Mouse (Mus musculus): ENCODE data around the gene Depdc7. TPM values are rescaled to one million over a fixed set of nuclear protein-coding genes. Genes with fewer than 3 reads are reported as not detected.

Depdc7 gene
- 8.6 and 9.1 TPM in 2 replicates for polyA plus RNA-seq (2015; fragmentation: Nextera tagmentation; extraction: Ambion mirVana)

DNA sequence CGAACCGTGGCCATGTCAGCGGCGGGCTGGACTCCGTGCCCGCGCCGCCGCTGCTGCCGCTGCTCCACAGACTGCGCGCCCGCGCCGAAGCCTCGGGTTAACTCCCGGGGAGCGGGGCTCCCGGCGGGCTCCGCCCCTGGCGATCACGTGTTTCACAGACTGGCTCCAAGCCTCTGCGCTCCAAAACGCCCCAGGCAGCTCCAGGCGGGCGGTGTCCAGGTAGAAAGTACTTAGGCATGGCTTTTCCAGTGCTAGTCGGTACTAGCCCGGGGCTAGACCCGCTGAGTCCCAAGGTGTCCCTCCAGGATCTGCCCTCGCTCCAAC lies at the start of gene Depdc7:
Gene Depdc7, minus strand, starts transcription at position 138 of the 324 bp plus-strand sequence.
- H3K27me3 ChIP-seq, result 0 out of 2 replicates have a peak, but pooled peaks cover 2% of the 10 kb centered on the region
- H3K4me3 ChIP-seq, result peak within 1 kb of the TSS; percentile 73
- H3K4me1 ChIP-seq, result peaks cover 7% of the 10 kb centered on the region; the same call in 1 of the 2 replicates
- H3K36me3 ChIP-seq, result no peaks in the 10 kb centered on the region
- H3K27ac ChIP-seq, result peak within 1 kb of the TSS; percentile 49; the same call in 1 of the 2 replicates
- ATAC-seq (ENCODE audit: borderline replicate concordance, extremely low read depth, low FRiP score, low TSS enrichment), result peak; percentile 93
- H3K9me3 ChIP-seq, result no peaks in the 10 kb centered on the region
- H3K9ac ChIP-seq, result peak within 1 kb of the TSS; percentile 67
- H3K4me2 ChIP-seq, result peak within 1 kb of the TSS; percentile 93
- under 1% methylated on average over 31 of the region's 31 CpGs for WGBS

DNA sequence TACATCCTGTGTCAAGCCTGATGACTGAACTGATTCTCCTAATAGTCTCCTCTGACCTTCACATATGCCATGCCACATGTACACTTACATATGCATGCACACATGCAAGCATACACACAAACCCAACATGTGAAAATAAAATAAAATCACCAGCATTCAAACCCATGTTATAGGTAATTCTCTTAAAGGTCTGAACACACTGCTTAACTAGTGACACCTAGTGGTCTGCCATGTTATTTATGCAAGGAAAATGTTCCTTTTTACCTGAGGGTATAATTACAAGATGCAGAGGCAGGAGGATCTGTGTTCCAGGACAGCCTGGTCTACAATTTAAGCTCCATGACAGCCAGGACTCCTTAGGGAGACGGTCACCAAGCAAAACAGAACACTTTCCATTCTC lies 32.1 kb upstream of the Depdc7 start:
- H3K36me3 ChIP-seq, result peaks cover 56% of the 10 kb centered on the region

DNA sequence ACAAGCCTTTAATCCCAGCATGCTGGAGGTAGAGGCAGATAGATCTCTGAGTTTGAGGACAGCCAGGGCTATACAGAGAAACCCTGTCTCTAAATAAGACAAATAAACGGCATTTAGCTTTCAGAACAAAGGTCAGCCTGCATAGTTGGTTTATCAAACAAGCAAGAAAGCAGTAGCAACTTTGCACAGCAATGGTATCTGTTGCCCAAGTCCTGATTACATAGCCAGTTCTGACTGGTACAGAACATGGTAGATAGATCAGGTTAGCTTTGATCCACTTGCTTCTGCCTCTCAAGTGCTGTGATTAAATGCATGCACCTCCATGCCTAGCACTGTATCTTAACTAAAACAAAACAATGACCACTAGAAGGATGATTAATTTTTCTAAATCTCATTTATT lies 26.0 kb upstream of the Depdc7 start:
- H3K27me3 ChIP-seq, result no peaks in the 10 kb centered on the region
- H3K4me1 ChIP-seq, result no peaks in the 10 kb centered on the region
- peaks cover 38% of the 10 kb centered on the region for H3K36me3 ChIP-seq
- no peak overlapping the region for H3K9ac ChIP-seq
- H3K4me2 ChIP-seq, result no peak overlapping the region
- H3K9me3 ChIP-seq, result no peaks in the 10 kb centered on the region
- 88% methylated on average over 1 of the region's 1 CpGs for WGBS
- no peak overlapping the region for H3K4me3 ChIP-seq
- ATAC-seq (ENCODE audit: borderline replicate concordance, extremely low read depth, low FRiP score, low TSS enrichment), result no peak
- H3K27ac ChIP-seq, result no peak overlapping the region

More for the DNA sequence above, 32.1 kb upstream of the Depdc7 start:
- Histone ChIP-seq H3K9ac (no peak overlapping the region), H3K4me3 (no peak overlapping the region), H3K4me2 (no peak overlapping the region), H3K27me3 (no peaks in the 10 kb centered on the region), H3K4me1 (no peaks in the 10 kb centered on the region), H3K9me3 (no peaks in the 10 kb centered on the region), H3K27ac (no peak overlapping the region)
- 91% methylated on average over 1 of the region's 1 CpGs for WGBS
- ATAC-seq (ENCODE audit: borderline replicate concordance, extremely low read depth, low FRiP score, low TSS enrichment), result no peak

DNA sequence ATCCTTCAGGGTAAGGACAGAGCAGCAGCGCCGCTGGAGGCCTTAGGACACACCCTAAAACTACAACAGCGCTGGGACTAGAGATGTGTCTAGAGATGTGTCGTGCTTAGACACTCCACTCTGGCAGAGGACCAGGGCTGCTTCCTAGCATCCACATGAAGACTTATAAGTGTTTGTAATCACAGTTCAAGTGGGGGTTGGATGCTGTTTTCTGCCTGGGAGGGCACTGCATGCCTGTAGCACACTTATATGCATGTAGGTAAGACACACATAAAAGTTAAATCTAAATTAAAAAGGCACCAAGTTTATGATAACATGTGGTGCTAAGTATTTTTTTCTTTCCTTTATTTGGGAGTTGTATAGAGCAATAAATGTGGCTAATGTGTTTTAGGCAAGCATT lies 21.3 kb upstream of the Depdc7 start:
- Histone ChIP-seq H3K4me2 (no peak overlapping the region), H3K36me3 (peaks cover 21% of the 10 kb centered on the region), H3K27me3 (no peaks in the 10 kb centered on the region), H3K9me3 (no peaks in the 10 kb centered on the region), H3K9ac (no peak overlapping the region), H3K27ac (no peak overlapping the region), H3K4me1 (no peaks in the 10 kb centered on the region), H3K4me3 (no peak overlapping the region)
- 80% methylated on average over 4 of the region's 4 CpGs for WGBS
- no peak for ATAC-seq (ENCODE audit: borderline replicate concordance, extremely low read depth, low FRiP score, low TSS enrichment)

DNA sequence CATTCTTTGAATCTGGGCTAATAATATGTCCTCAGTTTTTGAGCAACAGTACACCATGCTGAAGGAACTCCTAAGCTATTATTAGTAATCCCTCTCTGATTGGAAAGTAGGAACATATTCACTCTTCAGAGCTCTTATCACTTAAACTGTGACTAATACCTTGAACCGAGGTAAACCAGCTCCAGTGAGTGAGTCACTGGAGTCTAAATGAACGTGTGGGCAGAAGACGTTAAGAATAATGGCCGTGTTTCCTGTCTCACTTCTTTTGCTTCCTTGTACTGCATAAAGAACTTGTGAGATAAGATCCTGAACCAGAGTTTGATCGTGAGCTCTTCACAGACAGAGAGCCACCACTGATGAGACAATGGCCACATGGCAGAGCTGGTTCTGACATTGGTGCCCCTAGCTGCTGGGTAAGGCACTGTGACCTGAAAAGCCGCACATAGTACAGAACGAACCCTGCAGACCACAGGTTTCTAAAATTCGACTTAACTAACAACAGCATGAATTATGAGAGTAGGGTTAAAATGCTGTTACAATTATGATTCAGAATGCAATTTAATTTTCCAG lies 20.5 kb upstream of the Depdc7 start:
- Histone ChIP-seq H3K4me1 (no peaks in the 10 kb centered on the region), H3K36me3 (peaks cover 18% of the 10 kb centered on the region), H3K9me3 (no peaks in the 10 kb centered on the region), H3K4me2 (no peak overlapping the region), H3K27ac (no peak overlapping the region), H3K9ac (no peak overlapping the region), H3K27me3 (no peaks in the 10 kb centered on the region), H3K4me3 (no peak overlapping the region)
- 67% methylated on average over 8 of the region's 8 CpGs for WGBS
- no peak for ATAC-seq (ENCODE audit: borderline replicate concordance, extremely low read depth, low FRiP score, low TSS enrichment)

DNA sequence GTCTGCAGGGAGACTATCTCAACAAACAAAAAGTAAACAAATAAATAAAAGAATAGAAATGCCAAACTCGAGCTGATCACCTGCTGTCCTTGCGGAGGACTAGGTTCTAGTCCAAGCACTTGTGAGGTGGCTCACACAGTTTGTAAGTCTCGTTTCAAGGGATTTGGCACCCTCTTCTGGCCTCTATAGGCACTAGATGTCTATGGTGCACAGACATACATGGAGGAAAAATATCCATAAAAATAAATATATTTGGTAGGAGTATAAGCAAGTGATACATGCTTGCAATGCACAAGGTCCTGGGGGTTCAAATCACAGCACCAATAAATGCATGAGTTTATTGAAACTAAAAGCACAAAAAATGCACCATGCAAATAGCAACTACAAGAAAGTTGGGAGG lies 7.9 kb upstream of the Depdc7 start:
- no peaks in the 10 kb centered on the region for H3K4me1 ChIP-seq
- H3K27ac ChIP-seq, result no peak overlapping the region
- 50% methylated on average over 3 of the region's 3 CpGs for WGBS
- no peaks in the 10 kb centered on the region for H3K9me3 ChIP-seq
- H3K36me3 ChIP-seq, result no peaks in the 10 kb centered on the region
- no peaks in the 10 kb centered on the region for H3K27me3 ChIP-seq
- H3K9ac ChIP-seq, result no peak overlapping the region
- H3K4me2 ChIP-seq, result no peak overlapping the region
- no peak for ATAC-seq (ENCODE audit: borderline replicate concordance, extremely low read depth, low FRiP score, low TSS enrichment)
- H3K4me3 ChIP-seq, result no peak overlapping the region

DNA sequence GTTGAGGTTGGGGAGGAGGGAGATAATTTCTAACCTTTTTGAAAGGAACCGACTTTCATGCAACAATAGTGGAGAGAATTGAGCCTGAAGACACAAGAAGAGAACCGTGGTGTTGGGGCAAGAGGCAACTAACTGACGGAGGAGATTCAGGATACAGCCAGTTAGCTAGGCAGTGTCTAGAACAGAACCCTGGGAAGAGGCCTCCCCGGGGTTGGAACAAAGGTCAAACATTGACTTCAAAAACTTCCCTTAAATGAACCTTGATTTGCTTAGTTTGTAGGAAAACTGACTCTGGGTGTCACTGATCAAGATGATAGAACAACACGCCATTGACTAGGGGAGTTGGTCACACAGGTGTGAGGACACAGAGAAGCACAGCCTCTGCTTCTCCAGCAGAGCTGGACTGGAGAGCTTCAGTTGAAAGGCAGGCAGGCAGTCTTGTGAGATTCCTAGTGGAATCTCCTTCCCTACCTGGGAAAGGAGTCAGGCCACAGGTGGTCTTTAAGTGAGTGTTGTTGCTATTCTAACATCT lies 6.0 kb upstream of the Depdc7 start:
- no peak for ATAC-seq (ENCODE audit: borderline replicate concordance, extremely low read depth, low FRiP score, low TSS enrichment)
- 75% methylated on average over 5 of the region's 5 CpGs for WGBS
- no peaks in the 10 kb centered on the region for H3K36me3 ChIP-seq

DNA sequence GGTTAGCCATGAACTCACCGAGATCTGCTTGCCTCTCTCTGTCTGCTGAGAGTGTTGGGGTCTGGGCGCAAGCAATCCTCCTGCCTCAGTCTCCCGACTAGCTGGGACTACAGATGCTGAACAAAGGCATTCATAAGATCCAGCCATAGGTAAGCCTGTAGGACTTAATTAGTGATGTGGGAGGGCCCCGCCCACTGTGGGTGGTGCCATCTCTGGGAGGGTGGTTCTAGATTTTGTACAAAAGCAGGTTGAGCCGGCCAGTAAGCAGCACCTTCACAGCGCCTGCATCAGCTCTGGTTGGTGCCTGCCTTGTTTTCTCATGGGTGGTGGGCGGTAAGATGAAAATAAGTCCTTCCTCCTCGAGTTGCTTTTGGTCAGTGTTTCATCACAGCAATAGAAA lies 3.6 kb upstream of the Depdc7 start:
- Histone ChIP-seq H3K4me2 (no peak overlapping the region), H3K9me3 (no peaks in the 10 kb centered on the region), H3K36me3 (no peaks in the 10 kb centered on the region), H3K27ac (no peak overlapping the region), H3K27me3 (no peaks in the 10 kb centered on the region), H3K9ac (no peak overlapping the region), H3K4me1 (peaks cover 7% of the 10 kb centered on the region; the same call in 1 of the 2 replicates), H3K4me3 (no peak overlapping the region)
- ATAC-seq (ENCODE audit: borderline replicate concordance, extremely low read depth, low FRiP score, low TSS enrichment), result no peak
- 55% methylated on average over 8 of the region's 8 CpGs for WGBS

More for the DNA sequence above, 6.0 kb upstream of the Depdc7 start:
- no peak overlapping the region for H3K27ac ChIP-seq
- H3K4me3 ChIP-seq, result no peak overlapping the region
- H3K9me3 ChIP-seq, result no peaks in the 10 kb centered on the region
- H3K4me2 ChIP-seq, result no peak overlapping the region
- no peak overlapping the region for H3K9ac ChIP-seq
- H3K4me1 ChIP-seq, result no peaks in the 10 kb centered on the region
- H3K27me3 ChIP-seq, result no peaks in the 10 kb centered on the region

DNA sequence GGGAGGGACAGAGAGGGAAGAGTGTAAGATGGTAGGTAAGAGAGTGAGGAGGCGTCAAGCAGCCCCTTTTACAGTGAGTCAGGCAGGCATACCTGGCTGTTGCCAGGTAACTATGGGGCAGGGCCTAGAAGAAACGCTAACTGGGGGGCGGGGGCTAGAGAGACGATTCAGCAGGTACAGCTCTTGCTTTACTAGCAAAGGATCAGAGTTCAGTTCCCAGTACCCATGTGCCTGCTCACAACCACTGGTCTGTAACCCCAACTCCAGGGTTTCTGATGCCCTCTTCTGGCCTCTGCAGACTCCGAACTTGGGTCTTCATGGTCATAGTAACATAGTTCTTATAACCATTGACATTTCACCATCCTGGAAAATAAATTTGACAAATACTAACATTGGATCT lies 1.3 kb upstream of the Depdc7 start:
- no peak for ATAC-seq (ENCODE audit: borderline replicate concordance, extremely low read depth, low FRiP score, low TSS enrichment)
- H3K9ac ChIP-seq, result no peak overlapping the region

DNA sequence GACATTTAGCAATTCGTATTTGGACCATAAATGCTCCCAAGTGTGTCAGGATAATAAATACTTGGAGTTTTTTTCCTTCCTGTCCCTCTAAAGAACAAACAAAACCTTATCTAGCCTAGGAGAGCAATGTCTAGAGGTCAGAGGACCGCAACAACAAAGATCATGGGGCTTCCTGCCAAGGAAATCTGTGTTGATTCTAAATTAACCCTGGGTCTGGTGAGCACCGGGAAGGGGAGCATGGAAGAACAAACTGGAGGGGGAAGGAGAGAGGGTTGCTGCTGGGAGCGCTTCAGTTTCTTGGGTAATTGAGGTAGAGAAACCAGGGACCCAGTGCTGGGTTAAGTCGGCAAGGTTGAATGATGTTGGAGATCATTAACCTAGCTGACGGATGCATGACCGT lies 482 bp upstream of the Depdc7 start:
- Histone ChIP-seq H3K27ac (no peak overlapping the region), H3K4me3 (peak overlapping the region; percentile 73), H3K4me2 (peak overlapping the region; percentile 93), H3K4me1 (peaks cover 7% of the 10 kb centered on the region; the same call in 1 of the 2 replicates), H3K9me3 (no peaks in the 10 kb centered on the region), H3K9ac (peak overlapping the region; percentile 67; the same call in 1 of the 2 replicates), H3K27me3 (0 out of 2 replicates have a peak, but pooled peaks cover 2% of the 10 kb centered on the region), H3K36me3 (no peaks in the 10 kb centered on the region)
- ATAC-seq (ENCODE audit: borderline replicate concordance, extremely low read depth, low FRiP score, low TSS enrichment), result no peak
- WGBS, result 7% methylated on average over 7 of the region's 7 CpGs

More for the DNA sequence above, 1.3 kb upstream of the Depdc7 start:
- no peak overlapping the region for H3K4me2 ChIP-seq
- no peaks in the 10 kb centered on the region for H3K36me3 ChIP-seq
- 48% methylated on average over 5 of the region's 5 CpGs for WGBS
- H3K4me3 ChIP-seq, result no peak overlapping the region
- H3K4me1 ChIP-seq, result peaks cover 7% of the 10 kb centered on the region; the same call in 1 of the 2 replicates
- H3K27me3 ChIP-seq, result 0 out of 2 replicates have a peak, but pooled peaks cover 2% of the 10 kb centered on the region
- no peaks in the 10 kb centered on the region for H3K9me3 ChIP-seq
- no peak overlapping the region for H3K27ac ChIP-seq

DNA sequence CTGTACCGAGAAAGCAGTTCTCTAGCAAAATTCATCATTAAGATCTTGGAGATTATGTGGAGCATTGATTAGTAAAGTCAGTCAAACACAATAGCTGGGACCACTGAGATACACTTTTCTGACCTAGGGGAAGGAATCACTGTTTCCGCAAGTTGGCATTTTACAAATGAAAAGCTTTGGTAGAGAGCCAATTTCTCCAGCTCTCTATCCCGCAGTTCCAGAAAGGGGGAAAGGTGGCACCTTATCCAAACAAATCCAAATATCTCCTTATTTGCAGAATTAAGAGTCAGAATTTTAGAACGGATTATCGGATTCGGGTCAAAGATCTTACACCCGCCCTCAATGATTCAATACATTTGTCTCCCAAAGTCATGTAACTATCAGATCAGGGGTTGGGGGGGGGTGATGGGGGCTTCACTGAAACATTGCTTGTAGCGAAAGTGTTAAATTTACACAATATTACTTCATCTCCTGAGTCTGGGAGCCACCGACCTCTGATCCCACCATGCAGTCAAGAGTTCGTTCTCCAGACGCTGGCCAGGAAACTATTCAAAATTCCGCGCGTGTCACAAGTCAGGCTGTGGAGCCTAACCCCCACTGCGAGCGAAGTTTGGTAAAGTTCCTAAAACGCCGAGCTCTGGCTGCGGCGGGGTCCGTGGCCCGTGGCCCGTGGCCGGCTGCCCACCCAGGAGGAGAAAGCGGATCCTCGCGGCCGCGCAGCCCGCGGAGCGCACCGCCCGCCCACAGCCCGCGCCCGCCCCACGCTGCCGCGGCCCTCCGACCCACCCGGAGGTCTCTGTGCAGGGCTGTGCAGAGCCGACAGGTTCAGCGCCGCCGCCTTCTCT lies 560 bp downstream of the Depdc7 start:
- no peaks in the 10 kb centered on the region for H3K36me3 ChIP-seq
- no peaks in the 10 kb centered on the region for H3K9me3 ChIP-seq
- peak overlapping the region; percentile 49; the same call in 1 of the 2 replicates for H3K27ac ChIP-seq
- peak overlapping the region; percentile 73 for H3K4me3 ChIP-seq
- 0 out of 2 replicates have a peak, but pooled peaks cover 2% of the 10 kb centered on the region for H3K27me3 ChIP-seq
- peaks cover 7% of the 10 kb centered on the region; the same call in 1 of the 2 replicates for H3K4me1 ChIP-seq
- peak overlapping the region; percentile 67 for H3K9ac ChIP-seq
- no peak; the same call in 1 of the 2 replicates for ATAC-seq (ENCODE audit: borderline replicate concordance, extremely low read depth, low FRiP score, low TSS enrichment)
- 3% methylated on average over 45 of the region's 46 CpGs for WGBS
- peak overlapping the region; percentile 93 for H3K4me2 ChIP-seq

Data from lung, embryonic 15.5 days (tissue).